Mouse (Mus musculus) erythroid progenitor cell, adult 5-6 weeks (primary cell): Measurements from ENCODE around the gene Arih1. TPM values are rescaled to one million over a fixed set of nuclear protein-coding genes. Genes with fewer than 3 reads are reported as not detected.

ENCODE experiments used
- ATAC-seq: replicated peaks from 2 replicates; pipeline ENCODE4 v1.8.0; 2016; ENCODE audit warnings: moderate number of reproducible peaks, mild to moderate bottlenecking, moderate TSS enrichment, inconsistent platforms; ENCODE audit not compliant: poor library complexity, low FRiP score, severe bottlenecking
- total RNA-seq, 2 experiments: library from RNA; stranded (forward) in 1 of 2; stranded (reverse) in 1 of 2; fragments of 150-400 nt in 1 of 2; fragments of 186-747, 209-891 nt in 1 of 2; gene quantifications; 2 replicates each; pipeline versions ENCODE4 v1.2.3 to v1.2.4; 2015 to 2017; ENCODE audit warnings: low replicate concordance in 2 of 2

Arih1 gene
- total RNA-seq, 2 experiments from 2014 or later: 63.7 to 88.5 TPM

- ATAC-seq: no peak
Measured at GRCm38 (mm10) chr9:59339107-59339506, 147.3 kb downstream of the Arih1 start.

- ATAC-seq: no peak
Measured at GRCm38 (mm10) chr9:59338411-59338810, 148.0 kb downstream of the Arih1 start.

Other genes starting within 250 kb of the Arih1 start
- 74.6 and 79.6 TPM in 2 replicates for gene Adpgk, start 195.1 kb downstream of the Arih1 start, total RNA-seq (2015; ENCODE audit: low replicate concordance)
- gene Adpgk, start 195.1 kb downstream of the Arih1 start, total RNA-seq (2017; ENCODE audit: low replicate concordance): 35.3 and 57.7 TPM in 2 replicates
- gene Bbs4, start 133.1 kb downstream of the Arih1 start, total RNA-seq (2015; ENCODE audit: low replicate concordance): 5.9 TPM in 1 of 2 replicates, not detected in the other
- 0.45 and 0.64 TPM in 2 replicates for gene Bbs4, start 133.1 kb downstream of the Arih1 start, total RNA-seq (2017; ENCODE audit: low replicate concordance)
- 19.7 and 23.4 TPM in 2 replicates for gene Hexa, start 52.9 kb upstream of the Arih1 start, total RNA-seq (2015; ENCODE audit: low replicate concordance)
- gene Hexa, start 52.9 kb upstream of the Arih1 start, total RNA-seq (2017; ENCODE audit: low replicate concordance): 24.5 and 28.0 TPM in 2 replicates
- 3.6 TPM in 1 of 2 replicates, not detected in the other for gene Tmem202, start 53.2 kb upstream of the Arih1 start, total RNA-seq (2015; ENCODE audit: low replicate concordance)
- gene Tmem202, start 53.2 kb upstream of the Arih1 start, total RNA-seq (2017; ENCODE audit: low replicate concordance): not detected in 2 replicates
- gene Celf6, start 91.3 kb upstream of the Arih1 start, total RNA-seq (2015; ENCODE audit: low replicate concordance): not detected in 2 replicates
- gene Celf6, start 91.3 kb upstream of the Arih1 start, total RNA-seq (2017; ENCODE audit: low replicate concordance): not detected in 2 replicates
- 15.1 and 18.0 TPM in 2 replicates for gene Parp6, start 130.7 kb upstream of the Arih1 start, total RNA-seq (2015; ENCODE audit: low replicate concordance)
- 0.90 and 3.3 TPM in 2 replicates for gene Parp6, start 130.7 kb upstream of the Arih1 start, total RNA-seq (2017; ENCODE audit: low replicate concordance)
- 26.4 and 30.6 TPM in 2 replicates for gene Pkm, start 169.8 kb upstream of the Arih1 start, total RNA-seq (2015; ENCODE audit: low replicate concordance)
- gene Pkm, start 169.8 kb upstream of the Arih1 start, total RNA-seq (2017; ENCODE audit: low replicate concordance): 75.0 and 81.4 TPM in 2 replicates
- not detected in 2 replicates for gene Gramd2, start 193.5 kb upstream of the Arih1 start, total RNA-seq (2015; ENCODE audit: low replicate concordance)
- 0.13 TPM in 1 of 2 replicates, not detected in the other for gene Gramd2, start 193.5 kb upstream of the Arih1 start, total RNA-seq (2017; ENCODE audit: low replicate concordance)